Mouse (Mus musculus) stomach, postnatal 0 days (tissue): ENCODE measurements around the gene Zzef1. TPM values are rescaled to one million over a fixed set of nuclear protein-coding genes. Genes with fewer than 3 reads are reported as not detected.
A peak's percentile ranks its signal among the peaks of the same experiment; 100 is the strongest.
"Not testable (repeated sequence)": the region's sequence is repeated elsewhere in the genome, so short reads cannot be mapped to it uniquely, and the experiment has no call there.

Experiments
- ATAC-seq: fragments of 200-750 bp; cut with Nextera tagmentation; 2 replicates; pipeline ENCODE4 v1.8.0; 2017; ENCODE audit not compliant: low FRiP score, low TSS enrichment
- DNase-seq: peaks from one replicate; pipeline ENCODE4 v3.0.0-alpha.2; 2016; ENCODE audit warnings: low spot score
- H3K27ac ChIP-seq: fragments of 300-500 bp; sonication (generic); replicated peaks from 2 replicates; pipeline ENCODE4 v1.5.1; 2014; ENCODE audit warnings: mild to moderate bottlenecking, control low read depth
- H3K27me3 ChIP-seq: fragments of 300-500 bp; sonication (generic); 2 replicates; pipeline ENCODE4 v1.6.1; 2014; ENCODE audit warnings: low read length; ENCODE audit not compliant: control insufficient read depth, insufficient read depth
- H3K36me3 ChIP-seq: fragments of 300-500 bp; sonication (generic); 2 replicates; pipeline ENCODE4 v1.6.1; 2014; ENCODE audit warnings: low read length, mixed read lengths; ENCODE audit not compliant: control insufficient read depth, insufficient read depth
- H3K4me1 ChIP-seq: fragments of 300-500 bp; sonication (generic); replicated peaks from 2 replicates; pipeline ENCODE4 v1.6.1; 2014; ENCODE audit warnings: antibody characterized with exemption; ENCODE audit not compliant: control insufficient read depth, insufficient read depth
- H3K4me2 ChIP-seq: fragments of 300-500 bp; sonication (generic); replicated peaks from 2 replicates; pipeline ENCODE4 v1.6.1; 2014; ENCODE audit warnings: low read depth, mild to moderate bottlenecking, control low read depth, moderate library complexity
- H3K4me3 ChIP-seq: fragments of 300-500 bp; sonication (generic); 2 replicates; pipeline ENCODE4 v1.5.1; 2014; ENCODE audit warnings: low read depth, low read length, control low read depth
- H3K9ac ChIP-seq: fragments of 300-500 bp; sonication (generic); 2 replicates; pipeline ENCODE4 v1.6.1; 2014; ENCODE audit warnings: mild to moderate bottlenecking, low read length, control low read depth, mixed read lengths
- H3K9me3 ChIP-seq: fragments of 300-500 bp; sonication (generic); 2 replicates; pipeline ENCODE4 v1.6.1; 2016; ENCODE audit warnings: low read length; ENCODE audit not compliant: control insufficient read depth
- CTCF ChIP-seq: IDR thresholded peaks from 2 replicates; pipeline ENCODE4 v1.5.1; 2016; ENCODE audit warnings: antibody characterized with exemption, low read depth, mild to moderate bottlenecking, moderate library complexity
- EP300 ChIP-seq: optimal IDR thresholded peaks from 2 replicates; pipeline ENCODE3; 2016; ENCODE audit warnings: antibody characterized with exemption
- WGBS: fragments of 180-500 bp; shearing (Covaris S2); extraction: QIAGEN DNeasy Blood & Tissue Kit; methylation state at CpG from one replicate; pipeline ENCODE4 v1.1.7; 2014; 5-methylcytosine and 5-hydroxymethylcytosine counted together
- polyA plus RNA-seq: library from polyadenylated mRNA; unstranded; fragments of >200 nt; fragmentation: Nextera tagmentation; extraction: Ambion mirVana; gene quantifications from 2 replicates; pipeline ENCODE4 v1.2.1, GENCODE M21; 2015

Zzef1 gene
- polyA plus RNA-seq, 1 experiment from 2014 or later, result 5.4 TPM

- 0 out of 2 replicates have a peak overlapping the region, but pooled peaks have one; percentile 24 for H3K27ac ChIP-seq
- DNase-seq (no peak), ATAC-seq (no peak)
- no peaks in the 10 kb centered on the region for H3K4me1 ChIP-seq
- H3K4me2 ChIP-seq, result no peak overlapping the region
- TF ChIP-seq CTCF (no peak), EP300 (no peak)
- peaks cover 9% of the 10 kb centered on the region; the same call in 1 of the 2 replicates for H3K36me3 ChIP-seq
- H3K9me3 ChIP-seq, result no peaks in the 10 kb centered on the region
- no peaks in the 10 kb centered on the region for H3K27me3 ChIP-seq
- WGBS, result 74% methylated on average over 8 of the region's 8 CpGs
- no peak overlapping the region for H3K9ac ChIP-seq
- no peak overlapping the region for H3K4me3 ChIP-seq
Measured at GRCm38 (mm10) chr11:72767716-72768115, 28.3 kb upstream of the Zzef1 start.

GRCm38 (mm10) chr11:72769061-72769460 is 27.0 kb upstream of the Zzef1 start:
- Histone ChIP-seq H3K9me3 (no peaks in the 10 kb centered on the region), H3K9ac (no peak overlapping the region), H3K4me1 (no peaks in the 10 kb centered on the region), H3K4me2 (no peak overlapping the region), H3K4me3 (no peak overlapping the region), H3K27me3 (no peaks in the 10 kb centered on the region), H3K27ac (no peak overlapping the region), H3K36me3 (peaks cover 8% of the 10 kb centered on the region; the same call in 1 of the 2 replicates)
- DNase-seq (no peak), ATAC-seq (no peak)
- TF ChIP-seq CTCF, result no peak
- no peak for TF ChIP-seq EP300
- WGBS, result 67% methylated on average over 3 of the region's 3 CpGs

GRCm38 (mm10) chr11:72770324-72770723 is 25.7 kb upstream of the Zzef1 start:
- no peak for TF ChIP-seq CTCF
- TF ChIP-seq EP300, result no peak
- no peaks in the 10 kb centered on the region for H3K4me1 ChIP-seq
- H3K9ac ChIP-seq, result no peak overlapping the region
- WGBS, result 93% methylated on average over 3 of the region's 3 CpGs
- DNase-seq (no peak), ATAC-seq (no peak)
- no peaks in the 10 kb centered on the region for H3K27me3 ChIP-seq
- no peak overlapping the region for H3K4me3 ChIP-seq
- H3K9me3 ChIP-seq, result no peaks in the 10 kb centered on the region
- H3K27ac ChIP-seq, result no peak overlapping the region
- H3K4me2 ChIP-seq, result no peak overlapping the region
- H3K36me3 ChIP-seq, result peaks cover 3% of the 10 kb centered on the region; the same call in 1 of the 2 replicates

- Histone ChIP-seq H3K4me1 (no peaks in the 10 kb centered on the region), H3K4me2 (no peak overlapping the region), H3K4me3 (no peak overlapping the region), H3K36me3 (peaks cover 3% of the 10 kb centered on the region; the same call in 1 of the 2 replicates), H3K27ac (no peak overlapping the region), H3K9me3 (no peaks in the 10 kb centered on the region), H3K9ac (no peak overlapping the region), H3K27me3 (no peaks in the 10 kb centered on the region)
- no peak for DNase-seq
- ATAC-seq, result no peak
- TF ChIP-seq CTCF, result no peak
- TF ChIP-seq EP300, result no peak
- WGBS, result 68% methylated on average over 5 of the region's 5 CpGs
Measured at GRCm38 (mm10) chr11:72770816-72771215, 25.2 kb upstream of the Zzef1 start.

- Histone ChIP-seq H3K4me1 (no peaks in the 10 kb centered on the region), H3K36me3 (peaks cover 3% of the 10 kb centered on the region; the same call in 1 of the 2 replicates), H3K27me3 (no peaks in the 10 kb centered on the region), H3K27ac (no peak overlapping the region), H3K9ac (no peak overlapping the region), H3K9me3 (no peaks in the 10 kb centered on the region), H3K4me2 (no peak overlapping the region), H3K4me3 (no peak overlapping the region)
- TF ChIP-seq CTCF (no peak), EP300 (no peak)
- WGBS, result 44% methylated on average over 4 of the region's 4 CpGs
- no peak for DNase-seq
- no peak for ATAC-seq
Measured at GRCm38 (mm10) chr11:72771461-72771860, 24.6 kb upstream of the Zzef1 start.

- DNase-seq, H3K36me3 ChIP-seq, H3K4me3 ChIP-seq, H3K4me2 ChIP-seq, H3K27ac ChIP-seq, H3K27me3 ChIP-seq, H3K4me1 ChIP-seq, H3K9ac ChIP-seq, H3K9me3 ChIP-seq, ATAC-seq: not testable (repeated sequence)
- WGBS, result 23% methylated on average over 1 of the region's 1 CpGs
Measured at GRCm38 (mm10) chr11:72772611-72773010, 23.4 kb upstream of the Zzef1 start.
